Mouse (Mus musculus) naive thymus-derived CD4-positive, alpha-beta T cell, adult 2 months (primary cell): ENCODE measurements around the gene Sys1.

Experiments used
- DNase-seq: peaks from one replicate; pipeline ENCODE4 v3.0.0-alpha.2; 2011; ENCODE audit warnings: low read depth

The Sys1 gene

DNA sequence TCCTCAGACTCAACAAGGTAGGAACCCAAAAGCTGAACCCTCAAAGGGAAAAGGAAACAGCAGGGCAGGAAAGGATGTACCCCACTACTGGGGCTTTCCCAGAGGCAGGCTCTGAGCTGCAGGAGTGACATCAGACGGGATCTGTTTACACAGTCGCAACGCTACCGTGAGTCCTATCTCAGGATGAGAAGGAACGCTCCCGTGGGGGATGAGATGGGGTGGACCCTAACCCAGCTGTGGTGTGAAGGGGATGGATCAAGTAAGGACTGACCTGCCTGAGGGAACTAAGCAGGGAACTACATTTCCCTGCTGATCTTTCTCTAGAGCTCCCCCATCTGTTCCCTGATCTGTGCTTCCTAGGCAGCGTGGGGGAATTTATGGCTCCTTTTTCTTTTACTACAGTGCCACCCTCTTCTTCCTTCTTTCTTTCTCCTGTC lies at the start of gene Sys1:
Gene Sys1 (plus strand): TSS at position 101 of the 437 bp plus-strand sequence.
- peak; percentile 36 for DNase-seq

DNA sequence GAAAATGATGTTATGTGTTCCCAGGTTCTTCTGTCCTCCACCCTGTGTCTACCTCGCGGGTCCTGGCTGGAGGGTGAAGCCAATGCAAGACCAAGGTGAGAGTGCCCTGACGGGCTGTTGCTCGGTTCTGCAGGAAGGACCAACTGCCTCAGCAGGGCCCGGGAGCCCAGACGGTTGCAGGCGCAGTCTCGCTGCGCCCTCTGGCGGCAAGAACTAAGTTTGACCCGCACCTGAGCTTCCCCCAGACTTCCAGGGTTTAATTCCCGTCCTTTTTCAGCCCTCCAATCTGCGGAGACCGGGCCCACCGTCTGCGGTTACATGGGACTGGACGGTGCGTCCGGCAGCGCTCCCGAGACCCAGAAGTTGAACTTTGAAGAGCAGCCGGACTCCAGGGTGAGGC lies 49.1 kb upstream of the Sys1 start:
- DNase-seq, result peak; percentile 66

DNA sequence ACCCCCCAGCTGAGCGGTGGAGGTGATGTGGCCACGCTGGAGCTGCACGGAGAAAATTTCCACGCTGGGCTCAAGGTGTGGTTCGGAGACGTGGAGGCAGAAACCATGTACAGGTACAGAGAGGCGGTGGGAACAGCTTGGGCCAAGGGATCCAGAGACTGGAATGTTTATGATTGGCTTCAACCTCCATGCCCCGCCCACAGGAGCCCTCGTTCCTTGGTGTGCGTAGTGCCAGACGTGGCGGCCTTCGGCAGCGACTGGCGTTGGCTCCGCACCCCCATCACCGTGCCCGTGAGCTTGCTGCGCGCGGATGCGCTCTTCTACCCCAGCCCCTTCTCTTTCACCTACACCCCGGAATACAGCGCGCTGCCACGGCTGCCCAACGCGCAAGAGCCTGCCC lies 42.6 kb upstream of the Sys1 start:
- DNase-seq, result no peak

DNA sequence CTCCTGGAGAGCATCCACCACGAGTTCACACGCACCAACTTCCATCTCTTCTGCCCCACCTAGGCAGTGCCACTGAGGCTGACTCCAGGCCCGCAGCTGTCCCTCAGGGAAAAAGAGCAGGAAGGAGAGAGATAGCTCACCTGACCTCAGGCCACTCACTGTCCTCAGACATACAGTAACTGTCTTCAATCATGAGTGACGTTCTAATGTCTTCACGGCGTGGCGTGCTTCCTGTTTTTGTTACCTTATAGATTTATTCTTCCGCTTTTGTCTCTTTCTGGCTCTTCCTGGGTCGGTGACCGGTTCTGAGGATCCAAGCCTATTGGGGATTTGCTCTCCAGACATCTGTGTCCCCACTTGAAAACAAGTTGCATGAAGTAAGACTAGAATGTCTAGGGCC lies 42.2 kb upstream of the Sys1 start:
- no peak for DNase-seq

DNA sequence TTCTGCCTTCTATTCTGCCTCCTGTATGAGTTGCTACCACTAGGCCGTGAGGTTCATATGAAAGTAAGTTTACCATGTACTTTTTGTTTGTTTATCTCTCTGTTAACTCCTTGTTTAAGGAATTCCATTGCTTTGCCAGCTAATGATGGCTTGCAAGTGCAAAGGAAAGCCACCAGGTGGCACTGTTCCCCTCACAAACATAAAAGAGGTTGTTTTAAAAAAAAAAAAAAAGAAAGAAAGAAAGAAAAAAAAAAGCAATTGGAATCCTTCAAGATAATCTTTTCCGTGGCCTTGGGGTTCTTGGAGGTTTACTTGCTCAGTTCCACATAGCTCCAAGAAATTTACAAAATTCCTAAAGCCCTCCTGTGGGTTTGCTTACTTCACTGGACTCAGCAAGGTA lies 39.6 kb upstream of the Sys1 start:
- DNase-seq, result peak; percentile 69

DNA sequence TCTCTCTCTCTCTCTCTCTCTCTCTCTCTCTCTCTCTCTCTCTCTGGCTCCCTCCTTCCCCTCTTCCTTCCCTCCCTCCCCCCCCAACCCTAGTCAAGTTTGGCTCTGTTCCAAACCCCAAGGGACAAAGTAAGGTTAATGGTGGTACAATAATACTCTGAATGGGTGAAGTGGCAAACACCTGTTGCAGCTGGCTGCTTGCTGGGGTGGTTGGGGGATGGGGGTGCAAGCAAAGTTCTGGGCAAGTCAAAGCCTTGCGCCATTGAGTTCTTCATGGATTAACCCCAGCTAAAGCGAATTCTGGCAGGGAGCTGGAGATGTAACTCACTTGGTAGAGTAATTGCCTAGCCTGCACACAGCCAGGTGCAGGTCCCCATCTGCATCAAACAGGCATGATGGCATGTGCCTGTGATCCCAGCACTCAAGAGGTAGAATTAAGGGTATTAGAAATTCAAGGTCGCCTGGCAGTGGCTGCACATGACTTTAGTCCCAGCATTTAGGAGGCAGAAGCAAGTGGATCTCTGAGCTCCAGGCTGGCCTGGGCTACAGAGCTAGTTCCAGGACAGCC lies 38.4 kb upstream of the Sys1 start:
- DNase-seq, result no peak

DNA sequence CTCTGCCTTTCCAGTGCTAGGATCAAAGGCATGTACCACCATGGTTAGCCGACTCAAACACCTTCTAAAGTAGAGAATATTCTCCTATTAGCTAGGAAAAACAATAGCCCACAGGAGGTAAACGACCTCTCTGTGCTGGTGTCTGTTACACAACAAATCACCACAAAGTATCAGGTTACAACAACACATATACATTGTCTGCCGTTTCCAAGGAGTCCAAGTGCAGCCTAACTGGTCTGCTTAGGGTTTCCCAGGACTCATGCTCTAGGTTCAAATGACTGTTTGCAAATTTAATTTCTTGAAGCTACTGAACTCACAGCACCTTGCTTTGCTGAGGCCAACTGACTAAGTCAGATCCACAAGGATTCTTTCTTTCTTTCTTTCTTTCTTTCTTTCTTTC lies 37.3 kb upstream of the Sys1 start:
- DNase-seq, result no peak

DNA sequence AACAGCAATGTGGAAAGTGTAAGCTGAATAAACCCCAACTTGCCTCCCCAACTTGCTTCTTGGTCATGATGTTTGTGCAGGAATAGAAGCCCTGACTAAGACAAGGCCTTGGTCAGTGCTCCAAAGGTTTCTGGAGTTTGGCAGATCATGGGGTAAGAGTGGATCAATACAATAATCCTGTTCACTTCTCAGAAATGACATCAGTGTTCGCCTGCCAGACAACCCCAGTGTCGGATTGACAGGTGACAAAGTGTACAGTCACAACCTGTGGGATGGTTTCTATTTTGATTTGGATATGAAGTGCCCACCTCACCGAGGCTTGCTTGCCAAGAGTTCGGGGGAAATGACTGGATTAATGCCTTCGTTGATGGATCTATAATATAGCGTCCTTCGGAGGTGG lies 35.5 kb upstream of the Sys1 start:
- DNase-seq, result no peak

DNA sequence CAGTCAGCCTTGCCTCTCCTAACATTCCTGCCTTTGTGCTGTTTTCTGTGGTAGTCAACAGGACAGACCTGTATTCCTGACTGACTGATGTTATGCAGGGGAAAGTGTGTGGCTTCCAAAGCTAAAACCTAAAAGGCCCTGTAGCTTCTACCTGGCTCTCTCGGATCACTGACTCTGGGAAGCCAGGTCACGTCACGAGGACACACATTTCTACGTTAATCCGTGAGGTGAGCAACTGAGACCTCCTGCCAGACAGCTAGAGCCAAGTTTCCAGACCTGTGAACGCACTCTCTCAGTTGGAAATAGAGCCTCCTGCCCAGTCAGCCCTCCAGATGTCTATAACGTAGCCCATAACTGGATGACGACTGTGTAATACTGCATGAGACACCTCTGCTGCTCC lies 34.8 kb upstream of the Sys1 start:
- no peak for DNase-seq

DNA sequence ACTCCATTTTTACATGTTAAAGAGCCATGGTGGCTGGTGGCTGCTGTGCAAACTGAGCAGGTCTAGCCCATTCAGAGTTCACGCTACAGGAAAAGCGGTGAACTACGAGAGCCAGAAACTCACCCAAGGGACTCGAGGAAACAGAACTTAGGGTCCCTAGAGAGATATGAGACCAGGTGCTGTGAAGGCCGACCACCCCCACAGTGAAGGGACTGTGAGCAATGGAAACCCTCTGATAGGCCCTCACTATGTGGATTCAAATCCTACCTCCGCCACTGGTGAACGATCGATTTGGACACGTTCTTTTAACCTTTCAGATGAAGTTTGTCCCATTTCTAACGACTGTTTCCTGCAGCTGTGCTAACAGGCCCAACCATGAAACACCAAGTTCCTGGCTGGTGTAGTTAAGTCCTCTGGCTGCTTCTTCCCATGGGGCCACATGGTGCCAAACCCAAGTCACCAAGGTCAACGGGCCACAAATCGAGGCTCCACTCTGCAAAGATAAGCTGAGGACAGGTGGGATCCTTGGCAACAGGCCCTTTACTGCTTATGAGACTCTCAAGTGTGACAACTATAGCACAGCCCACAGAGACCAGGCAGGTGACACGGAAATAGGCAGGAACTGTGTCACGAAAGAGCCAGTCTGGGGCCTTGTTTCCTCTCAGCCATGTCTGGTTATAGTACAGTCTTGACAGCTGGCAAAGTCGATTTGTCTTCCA lies 33.9 kb upstream of the Sys1 start:
- no peak for DNase-seq

DNA sequence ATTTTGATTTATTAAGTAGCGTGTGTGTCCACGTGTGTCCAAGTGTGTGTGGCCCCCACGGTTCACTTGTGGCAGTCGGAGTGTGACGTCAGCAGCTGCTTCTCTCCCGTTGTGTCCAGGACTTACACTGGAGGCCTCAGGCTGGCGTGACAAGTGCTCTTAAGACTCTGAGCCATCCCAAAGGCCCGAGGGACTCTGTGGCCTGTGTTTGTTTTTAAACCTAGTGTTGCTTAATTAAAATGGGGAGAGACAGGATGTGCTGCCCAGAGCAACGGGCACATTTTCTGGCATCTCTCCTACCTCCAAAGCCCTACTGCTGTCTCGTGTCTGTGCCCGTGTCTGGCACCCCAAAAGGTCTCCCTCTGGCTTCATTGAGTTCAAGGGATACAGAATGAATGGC lies 33.3 kb upstream of the Sys1 start:
- no peak for DNase-seq

DNA sequence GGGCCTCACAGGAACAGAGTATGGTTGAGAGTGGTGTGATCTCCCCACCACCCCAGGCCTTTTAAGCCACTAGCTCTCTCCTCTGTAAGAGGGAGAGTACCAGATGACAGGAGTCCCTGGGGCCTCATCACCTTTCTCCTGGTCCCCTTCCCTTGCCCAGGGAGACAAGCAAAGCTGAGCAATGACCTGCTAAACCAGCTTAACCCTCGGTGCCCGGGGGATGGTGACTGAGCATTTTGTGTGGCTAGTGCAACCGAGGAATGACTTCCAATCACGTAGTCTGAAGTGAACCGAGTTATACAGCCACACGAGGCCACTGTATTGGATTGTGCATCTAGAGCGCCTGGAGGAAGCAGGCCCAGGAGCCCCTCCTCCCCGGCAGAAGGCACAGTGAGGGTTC lies 32.4 kb upstream of the Sys1 start:
- DNase-seq, result no peak

DNA sequence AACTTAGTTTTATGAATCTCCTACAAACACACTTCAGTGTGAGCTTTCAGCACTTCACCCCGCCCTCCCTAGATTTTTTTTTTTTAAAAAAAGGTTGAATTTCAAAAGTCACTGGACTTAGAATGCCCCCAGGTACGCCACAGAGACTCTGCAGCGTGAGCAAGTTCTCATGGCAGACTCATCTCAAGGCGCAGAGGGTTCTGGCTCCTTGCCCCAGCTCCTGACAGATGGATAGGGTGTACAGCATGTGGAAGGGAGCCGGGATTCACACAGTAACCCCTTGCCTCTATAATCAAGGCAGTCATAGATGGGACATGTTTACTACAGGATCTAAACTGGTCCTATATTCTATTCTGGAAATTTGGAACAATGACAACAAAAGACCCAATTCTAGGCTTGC lies 31.4 kb upstream of the Sys1 start:
- DNase-seq, result no peak

DNA sequence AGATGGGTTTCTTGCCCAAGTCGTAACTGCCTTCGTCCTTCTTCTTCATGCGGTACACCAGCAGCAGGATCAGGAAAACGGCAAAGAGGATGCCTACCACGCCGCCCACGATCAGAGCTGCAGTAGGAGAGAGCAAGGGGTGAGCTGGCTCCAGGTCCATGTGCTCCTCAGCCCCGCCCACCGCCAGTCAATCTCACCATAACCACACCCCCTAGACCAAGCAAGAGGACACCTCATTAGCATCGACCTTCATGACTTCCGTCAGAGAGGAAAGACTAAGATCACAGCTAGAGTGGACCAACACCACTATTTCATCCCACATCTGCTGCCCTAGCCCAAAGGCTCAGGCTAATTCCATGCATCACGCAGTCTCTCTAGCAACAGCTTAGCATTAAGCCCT lies 30.6 kb upstream of the Sys1 start:
- no peak for DNase-seq

DNA sequence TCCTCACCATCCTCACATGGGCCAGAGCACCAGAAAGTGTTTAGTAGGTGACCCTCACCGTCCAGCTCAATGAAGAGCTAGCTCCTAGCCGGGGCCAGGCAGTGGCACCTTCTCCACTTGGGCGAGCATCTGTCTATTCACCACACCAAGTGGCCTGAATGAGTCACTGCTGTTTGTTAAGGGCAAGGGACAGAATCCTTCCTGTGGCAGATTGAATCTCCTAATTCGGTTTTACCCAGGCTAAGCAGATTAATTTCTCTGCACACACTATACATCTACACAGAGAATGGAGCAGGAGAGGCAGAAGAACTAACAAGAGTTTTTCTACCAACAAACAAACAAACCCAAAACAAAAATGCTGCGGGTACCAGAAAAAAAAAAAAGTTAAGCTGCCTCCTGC lies 29.8 kb upstream of the Sys1 start:
- DNase-seq, result no peak

DNA sequence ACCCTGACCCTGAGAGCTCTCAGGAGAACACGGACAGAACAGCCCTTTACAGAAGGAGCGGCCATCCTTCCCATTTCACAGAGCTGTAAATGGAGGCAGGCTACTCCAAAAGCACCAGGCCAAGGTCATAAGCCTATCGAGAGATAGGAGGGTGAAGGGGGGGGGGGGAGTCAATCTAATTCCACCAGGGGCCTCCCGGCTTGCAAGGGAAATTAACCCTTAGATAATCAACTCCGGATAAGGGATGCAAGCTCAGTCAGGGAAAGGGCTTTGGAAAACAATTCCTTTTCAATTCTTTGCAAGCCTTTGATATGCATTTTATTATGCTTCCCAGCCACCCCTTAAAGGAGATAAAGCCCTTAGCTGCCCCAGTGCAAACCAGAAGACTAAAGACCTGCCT lies 28.3 kb upstream of the Sys1 start:
- DNase-seq, result no peak

DNA sequence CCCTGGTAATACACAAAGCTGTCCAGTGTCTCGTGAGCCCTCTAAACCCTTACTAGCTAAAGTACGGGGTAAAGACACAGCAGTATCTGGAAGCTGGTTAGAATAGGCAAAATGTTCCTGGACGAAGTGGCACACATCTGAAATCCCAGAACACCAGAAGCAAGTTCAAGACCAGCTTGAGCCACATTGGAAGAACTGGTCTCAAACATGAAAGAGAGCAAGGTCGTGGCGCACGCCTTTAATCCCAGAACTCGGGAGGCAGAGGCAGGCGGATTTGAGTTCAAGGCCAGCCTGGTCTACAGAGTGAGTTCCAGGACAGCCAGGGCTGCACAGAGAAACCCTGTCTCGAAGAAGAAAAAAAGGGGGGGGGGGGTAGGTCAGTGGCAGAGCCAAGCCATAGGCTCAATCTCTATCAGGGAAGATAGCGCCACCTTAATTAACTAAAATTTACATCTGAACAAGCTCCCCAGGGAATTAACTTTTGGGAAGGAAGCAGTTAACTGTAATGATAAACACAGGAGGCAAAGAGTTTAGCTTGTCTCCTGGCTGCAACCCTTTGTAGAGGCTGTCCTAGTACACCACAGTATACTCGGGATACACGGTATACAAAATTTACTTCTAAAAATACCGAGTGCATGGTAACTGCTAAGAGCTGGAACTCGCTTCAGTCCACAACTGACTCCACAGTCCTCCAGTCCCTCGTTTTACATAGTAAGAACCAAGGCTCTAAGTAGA lies 26.7 kb upstream of the Sys1 start:
- DNase-seq, result no peak

DNA sequence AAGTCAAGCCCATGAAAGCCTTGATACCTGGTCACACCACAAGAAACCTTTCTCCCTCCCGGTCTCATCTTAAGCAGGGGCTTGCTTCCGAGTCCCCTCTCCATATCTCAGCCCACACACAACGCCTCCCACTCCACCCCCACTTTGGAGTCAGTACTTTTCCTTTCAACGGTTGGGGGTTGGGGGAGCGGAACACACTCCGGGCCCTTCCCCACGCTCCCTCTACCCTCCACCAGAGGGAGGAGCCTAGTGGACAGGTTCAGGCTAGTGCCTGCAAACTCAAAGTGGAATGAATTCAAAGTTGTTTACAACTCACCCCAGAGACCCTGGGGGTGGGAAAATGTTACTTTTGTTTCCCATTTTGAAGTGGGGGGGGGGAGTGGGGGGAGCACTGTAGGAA lies 26.1 kb upstream of the Sys1 start:
- DNase-seq, result no peak

DNA sequence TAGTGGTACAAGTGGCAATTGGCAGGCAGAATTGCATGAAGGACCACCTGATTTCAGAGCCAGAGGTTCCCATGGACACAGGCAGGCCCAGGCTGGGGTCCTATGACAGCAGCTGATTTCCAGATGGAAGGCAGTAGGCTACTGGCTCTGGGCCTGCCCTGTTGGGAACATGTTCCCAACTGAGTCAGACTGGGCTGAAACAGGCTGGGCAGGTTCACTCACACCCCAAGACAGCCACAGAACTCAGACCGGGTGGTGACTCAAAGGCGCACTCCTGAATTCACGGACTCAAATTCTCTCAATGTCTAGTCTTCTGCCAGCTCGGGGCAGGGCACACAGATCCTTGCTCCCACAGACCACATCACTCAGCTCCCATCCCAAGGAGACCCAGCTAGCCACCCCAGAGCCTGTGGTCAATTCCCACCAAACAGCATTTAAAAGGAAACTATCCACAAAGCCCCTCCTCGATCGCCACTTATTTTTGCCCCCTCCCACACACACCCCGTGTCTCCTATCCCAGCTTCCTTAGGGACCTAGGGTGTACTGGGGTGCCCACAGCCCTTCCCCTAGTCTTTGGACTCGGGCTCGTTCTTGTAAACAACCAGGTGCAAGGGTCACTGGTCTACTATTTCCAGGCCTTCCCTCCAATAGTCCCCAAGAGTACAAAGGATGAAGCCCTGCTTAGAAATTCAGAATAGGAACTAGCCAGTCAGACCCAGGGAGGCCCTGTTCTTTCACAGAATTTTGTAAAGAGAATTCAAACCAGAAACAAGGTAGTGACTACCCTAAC lies 24.9 kb upstream of the Sys1 start:
- no peak for DNase-seq

DNA sequence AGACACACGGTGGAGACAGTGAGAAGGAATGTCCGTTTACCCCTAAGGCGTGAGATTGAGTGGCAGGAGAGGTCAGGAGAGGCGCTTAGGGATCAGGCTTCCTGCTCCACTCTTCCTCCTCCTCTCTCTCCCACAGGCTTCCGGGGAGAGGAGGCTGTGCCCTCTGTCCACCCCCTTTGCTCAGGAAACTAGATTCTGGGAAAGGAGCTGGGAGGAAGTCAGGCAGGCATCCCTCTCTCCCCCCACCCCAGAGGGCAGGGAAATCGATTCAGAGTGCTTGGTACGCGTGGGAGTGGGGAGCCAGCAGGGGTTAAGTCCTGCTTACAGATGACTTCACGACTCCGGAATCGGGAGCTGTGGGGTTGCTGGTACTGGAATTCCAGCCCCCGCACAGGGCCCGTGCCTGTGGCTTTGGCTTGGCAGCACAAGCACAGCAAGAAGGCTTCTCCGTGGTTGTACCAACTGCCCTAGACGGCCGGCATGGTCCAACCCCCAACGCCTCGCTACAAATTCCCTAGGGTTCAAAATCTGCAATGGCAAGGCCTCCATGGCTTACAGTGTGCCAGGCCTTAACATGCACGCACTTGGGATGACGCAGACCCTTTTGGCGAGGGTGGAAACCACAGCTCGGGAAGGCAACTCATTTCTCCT lies 24.1 kb upstream of the Sys1 start:
- DNase-seq, result no peak

DNA sequence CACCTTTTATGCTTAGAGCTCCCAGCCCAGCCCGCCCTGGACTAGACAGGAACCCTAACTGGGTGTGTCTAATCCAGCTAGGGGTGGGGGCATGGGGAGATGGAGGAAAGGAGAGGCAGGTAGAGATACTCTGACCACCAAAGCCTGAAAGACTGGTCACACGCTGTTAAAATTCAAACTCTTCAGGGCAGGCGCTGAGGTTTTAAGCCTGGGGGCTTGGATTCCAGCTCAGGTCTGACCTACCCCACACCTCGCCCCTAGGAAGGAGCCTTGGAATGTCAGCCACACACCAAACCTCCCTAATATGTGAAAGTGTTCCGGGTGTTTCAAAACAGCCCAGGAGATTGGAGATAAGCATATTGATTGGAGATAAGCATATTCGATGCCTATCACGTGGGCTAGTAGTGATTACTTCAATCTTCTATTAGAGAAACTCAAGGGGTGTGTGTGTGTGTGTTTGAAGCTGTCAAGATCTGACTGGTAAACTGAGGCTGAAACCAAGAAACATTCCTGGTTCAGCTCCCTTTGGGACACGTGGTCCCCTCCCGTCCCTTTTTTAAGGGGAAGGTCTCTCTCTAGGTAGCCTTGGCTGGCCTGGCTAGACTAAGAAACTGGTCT lies 23.4 kb upstream of the Sys1 start:
- no peak for DNase-seq

DNA sequence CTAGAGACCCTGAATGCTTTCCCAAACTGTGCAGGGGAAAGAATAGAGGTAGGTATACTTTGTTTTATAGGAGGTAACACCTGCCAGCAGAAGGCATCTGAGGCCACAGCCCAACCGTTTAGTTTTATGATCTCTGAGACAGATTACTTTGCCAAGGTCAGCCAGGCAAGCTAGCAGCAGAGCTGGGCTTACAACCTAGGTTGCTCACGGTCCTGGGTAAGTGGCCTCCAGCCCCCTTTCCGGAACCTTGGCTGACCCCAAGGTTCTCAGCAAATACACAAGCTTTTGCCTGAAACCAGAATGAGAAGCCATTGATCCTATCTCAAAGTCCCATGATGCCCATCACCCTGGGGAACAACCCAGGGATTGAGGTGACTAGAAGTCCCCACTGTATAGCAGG lies 22.1 kb upstream of the Sys1 start:
- DNase-seq, result no peak
